Mouse (Mus musculus) natural killer cell, adult 2 months (primary cell): ENCODE results near the gene Cep135.

Experiments
- DNase-seq, 2 experiments: peaks; one replicate each; pipeline ENCODE4 v3.0.0; 2022; ENCODE audit warnings: low spot score in 2 of 2

Gene Cep135

DNA sequence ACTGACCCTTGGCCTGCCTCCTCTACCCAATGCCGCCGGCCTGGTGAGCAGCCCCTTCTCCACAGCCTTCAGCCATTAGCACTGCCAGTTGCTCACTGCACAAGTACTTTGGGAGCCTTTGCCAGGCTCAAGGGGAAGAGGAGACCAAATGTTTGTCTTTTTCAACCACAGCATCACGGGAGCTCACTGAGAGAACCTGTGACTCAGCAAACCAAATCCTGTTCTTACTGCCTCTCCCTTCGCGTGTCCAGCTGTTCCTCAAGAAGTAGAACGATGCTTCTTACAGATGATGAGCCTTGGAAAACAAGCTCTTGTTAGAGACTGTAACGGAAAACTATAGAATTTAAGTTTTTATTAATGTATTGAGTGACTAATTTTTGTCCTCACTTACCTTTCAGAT is 55.7 kb downstream of the Cep135 start:
- no peak for DNase-seq

DNA sequence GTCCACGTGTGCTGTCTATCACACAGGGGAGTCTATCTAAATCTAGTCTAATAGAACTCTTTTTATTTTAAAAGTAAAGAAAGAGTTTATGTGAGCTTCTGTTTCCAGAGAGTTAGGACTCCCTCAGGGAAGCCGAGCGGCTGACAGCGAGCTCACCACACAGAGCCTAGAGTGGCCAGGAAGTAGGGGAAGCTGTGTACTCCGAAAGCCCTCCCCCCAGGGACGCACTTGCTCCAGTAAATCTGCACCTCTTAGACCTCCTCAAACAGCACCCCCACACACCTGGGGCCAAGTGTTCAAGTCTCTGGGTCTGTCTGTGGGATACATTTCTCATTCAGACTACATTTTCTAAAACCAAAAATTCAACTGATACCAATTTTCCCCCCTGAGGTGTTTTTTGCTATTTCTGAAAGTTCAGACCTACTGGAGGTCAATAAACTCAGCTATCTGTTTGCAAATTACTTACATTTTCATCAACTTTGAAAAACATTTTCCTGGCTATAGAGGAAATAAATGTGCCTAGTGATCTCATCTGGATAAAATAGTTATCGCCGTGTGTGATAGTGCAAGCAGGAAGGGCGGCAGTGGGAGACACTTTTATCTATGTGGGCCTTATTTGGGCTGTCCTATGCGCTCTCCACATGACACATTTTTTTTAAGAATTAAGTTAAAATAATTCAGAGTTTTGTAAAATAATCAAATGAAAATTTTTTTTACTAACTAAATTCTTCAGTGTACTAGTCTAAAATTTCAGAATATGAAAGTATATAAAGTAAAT is 56.8 kb downstream of the Cep135 start:
- DNase-seq: no peak

DNA sequence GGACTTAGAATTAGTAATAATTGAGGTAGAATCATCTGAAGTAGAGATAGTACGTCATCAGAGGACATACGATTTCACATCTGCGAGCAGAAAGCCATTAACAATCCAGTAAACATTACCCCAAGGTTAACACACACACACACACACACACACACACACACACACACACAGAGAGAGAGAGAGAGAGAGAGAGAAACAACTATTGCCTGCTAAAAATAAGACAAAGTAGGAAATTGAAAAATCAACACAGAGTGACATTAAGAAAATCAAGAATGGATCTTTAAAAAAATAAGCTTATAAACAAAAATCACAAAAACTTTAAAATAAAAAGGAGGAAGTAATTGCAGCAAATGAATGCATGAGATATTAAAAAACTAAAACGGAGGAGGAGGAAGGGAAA is 61.4 kb downstream of the Cep135 start:
- DNase-seq: no peak

DNA sequence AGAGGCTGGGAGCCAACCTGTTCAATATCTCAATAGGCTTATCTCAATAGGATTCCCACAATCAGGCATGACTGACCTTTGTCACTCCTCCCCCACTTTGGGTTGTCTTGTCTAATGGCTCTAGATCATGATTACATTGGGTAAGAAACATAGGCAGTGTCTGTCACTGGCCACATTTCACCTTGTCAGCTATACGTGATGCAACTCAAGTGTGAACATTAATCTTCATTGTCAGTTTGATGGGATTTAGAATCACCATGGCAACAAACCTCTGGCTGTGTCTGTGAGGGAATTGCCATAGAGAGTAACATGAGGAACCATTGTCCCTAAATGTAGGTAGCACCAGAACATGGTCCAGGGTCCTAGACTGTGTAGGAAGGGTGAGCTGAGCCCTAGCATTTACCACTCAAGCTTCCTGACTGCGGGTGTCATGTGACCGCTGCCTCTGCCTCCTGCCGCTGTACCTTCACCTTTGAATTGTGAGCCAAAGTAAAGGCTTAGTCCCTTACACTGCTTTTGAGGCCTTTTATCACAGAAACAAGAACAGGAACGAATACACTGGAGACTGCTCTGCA is 62.7 kb downstream of the Cep135 start:
- DNase-seq: no peak

DNA sequence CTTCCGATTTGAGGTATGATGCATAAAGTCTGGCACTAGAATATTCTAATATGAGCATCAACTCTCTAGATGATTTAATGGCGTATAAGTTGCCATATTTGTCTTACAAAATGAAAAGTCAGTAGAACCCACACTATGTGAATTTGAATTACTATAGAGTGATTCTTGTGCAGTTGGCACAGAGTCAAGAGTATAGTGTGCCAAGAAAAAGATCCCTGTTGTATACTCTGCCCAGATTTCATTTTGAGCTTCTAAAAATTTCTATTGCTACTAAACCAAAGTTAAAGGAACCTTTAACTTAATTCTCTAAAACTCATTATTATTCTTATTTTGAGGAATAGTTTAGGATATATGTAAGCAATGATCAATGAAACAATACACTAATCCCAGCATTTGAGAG is 67.7 kb downstream of the Cep135 start, which contains the start of gene C530008M17Rik:
Gene C530008M17Rik (plus strand): TSS at position 301 of the 400 bp plus-strand sequence.
- DNase-seq: no peak

DNA sequence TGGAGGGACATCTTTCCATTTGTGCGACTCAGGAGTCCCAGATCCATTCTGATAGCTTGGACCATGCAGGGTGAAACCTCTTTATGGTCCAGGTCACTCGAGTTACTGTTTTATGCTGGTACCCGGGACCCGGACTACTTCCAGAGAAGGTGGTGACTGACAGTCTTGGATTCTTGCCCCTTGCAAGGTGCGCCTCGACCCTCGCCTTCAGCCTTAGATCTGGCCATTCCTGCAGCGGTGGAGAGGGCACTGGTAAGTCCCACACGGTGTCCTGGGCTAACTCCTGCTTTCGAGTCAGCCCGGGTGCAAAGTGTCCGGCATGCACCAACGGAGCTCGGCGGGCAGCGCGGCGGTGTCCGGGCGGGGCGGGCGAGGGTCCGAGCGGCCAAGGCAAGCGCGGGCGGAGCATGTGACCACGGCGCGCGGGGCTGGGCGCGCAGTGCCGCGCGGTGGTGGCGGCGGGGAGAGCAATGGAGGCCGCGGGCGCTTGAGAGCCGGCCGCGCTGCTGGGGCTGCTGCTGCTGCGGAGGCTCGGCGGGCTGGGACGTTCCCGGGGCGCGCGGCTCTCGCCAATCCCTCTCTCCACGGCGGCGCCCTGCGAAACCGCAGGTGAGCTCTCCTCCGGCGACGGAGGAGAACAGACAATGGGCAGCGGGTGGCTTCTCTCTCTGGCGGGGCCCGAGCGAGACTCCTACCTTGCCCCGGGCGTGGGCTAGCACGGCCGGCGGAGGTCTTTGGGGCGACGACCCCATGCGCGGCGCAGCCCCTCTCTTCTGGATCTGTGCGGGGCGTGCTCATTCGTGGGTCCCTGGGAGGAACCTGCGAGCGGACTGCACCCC is 69.0 kb downstream of the Cep135 start:
- no peak for DNase-seq

DNA sequence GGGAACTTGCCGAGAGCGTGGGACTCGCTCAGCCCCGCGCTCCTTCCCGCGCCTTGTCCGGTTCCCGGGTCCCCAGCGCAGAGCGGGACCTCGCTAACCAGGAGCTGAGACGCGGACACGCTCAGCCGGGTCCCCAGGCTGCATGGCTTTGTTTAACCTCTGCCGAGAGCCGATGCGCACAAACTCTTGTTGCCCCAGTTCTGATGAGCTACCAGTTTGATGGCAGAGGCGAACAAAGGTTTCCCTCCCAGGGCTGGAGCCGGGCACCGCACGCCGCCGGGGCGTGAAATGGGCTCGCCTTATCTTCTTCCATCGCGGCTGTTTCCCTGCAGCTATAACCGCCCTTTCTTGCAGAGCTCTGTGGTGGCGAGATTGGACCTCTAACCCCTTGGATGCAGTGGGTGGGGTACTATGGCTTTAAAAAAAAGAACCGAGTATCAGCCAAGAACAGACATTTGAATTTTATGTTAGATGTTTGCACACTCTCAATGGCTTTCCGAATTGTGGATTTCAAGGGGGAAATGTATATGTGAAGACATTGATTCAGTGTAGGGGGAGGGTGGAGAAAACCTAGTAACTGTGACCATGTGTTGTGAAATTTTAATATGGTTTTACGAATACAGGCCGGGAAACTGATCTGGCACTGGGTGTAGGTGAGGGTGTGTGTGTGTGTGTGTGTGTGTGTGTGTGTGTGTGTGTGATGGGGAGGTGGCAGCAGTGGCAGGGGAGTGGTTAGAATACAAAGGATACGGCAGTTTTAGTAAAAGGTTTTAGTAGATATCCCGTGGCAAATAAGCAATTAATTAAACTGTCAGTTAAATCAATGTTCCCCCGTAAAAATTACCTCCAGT is 69.8 kb downstream of the Cep135 start:
- no peak for DNase-seq

DNA sequence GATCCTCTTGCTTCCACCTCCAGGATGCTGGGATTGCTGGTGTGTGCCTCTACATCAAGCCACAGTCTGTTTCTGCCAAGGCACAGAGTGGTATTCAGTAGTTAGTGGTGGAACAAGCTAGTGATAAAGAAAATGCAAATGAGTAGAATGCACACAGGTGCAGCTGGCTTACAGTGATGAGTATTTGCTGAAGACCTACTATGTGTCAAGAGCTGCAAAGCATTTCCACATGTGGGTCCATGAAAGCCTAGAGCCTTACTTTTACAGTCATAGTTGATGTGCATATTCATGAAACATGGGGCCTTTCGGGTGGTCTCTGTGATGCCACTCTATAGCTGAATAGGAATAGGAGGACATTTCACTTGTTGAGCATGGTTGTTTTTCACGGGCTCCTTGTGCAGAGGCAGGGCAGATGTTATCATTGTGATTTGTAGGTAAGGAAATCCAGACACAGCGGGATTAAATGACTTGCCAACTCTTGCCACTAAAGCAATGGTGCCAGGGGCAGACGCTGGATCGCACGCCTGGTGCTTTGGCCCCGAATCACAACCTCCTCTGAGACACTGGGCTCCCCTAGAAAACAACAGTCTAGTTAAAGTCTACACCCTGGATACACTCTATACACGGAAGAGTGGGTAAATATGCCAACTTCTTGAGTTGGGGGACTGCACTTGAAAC is 71.6 kb downstream of the Cep135 start:
- no peak for DNase-seq

DNA sequence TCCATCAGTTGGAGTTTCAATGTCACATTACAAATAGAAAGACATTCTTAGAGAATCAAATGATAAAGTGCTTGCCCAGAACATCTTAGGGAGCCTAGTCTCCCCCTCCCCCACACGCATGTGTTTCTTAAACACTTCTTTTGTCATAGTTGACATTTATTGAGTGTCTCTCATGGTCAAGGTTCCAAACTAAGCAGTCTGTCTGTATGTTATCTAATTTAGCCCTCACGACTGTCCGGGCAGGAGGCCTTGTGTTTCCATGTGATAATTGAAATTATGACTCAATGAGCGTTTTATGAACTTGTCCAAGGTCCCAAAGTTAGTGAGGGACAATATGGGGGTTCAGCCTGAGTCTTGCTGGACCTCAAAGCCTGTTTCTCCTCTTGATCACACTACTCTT is 72.8 kb downstream of the Cep135 start:
- no peak for DNase-seq

DNA sequence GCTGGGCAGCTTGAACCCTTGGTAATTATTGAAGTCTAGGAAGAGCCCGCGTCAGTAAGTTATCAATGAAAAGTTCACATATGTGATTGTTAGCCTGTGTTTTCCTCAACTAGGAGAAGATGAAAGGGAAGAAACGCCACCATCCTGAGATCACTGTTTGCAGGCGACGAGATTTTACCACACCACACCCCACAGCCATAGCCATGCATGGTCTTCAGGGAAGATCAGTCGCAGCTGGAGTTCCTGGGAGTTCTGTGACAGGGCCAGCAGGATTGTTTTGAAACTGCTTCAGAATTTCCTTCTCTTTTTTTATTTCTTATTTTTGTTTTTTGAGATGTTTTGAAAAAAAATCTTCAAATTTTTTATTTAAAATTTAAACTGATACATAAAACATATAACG is 76.4 kb downstream of the Cep135 start:
- DNase-seq: no peak

DNA sequence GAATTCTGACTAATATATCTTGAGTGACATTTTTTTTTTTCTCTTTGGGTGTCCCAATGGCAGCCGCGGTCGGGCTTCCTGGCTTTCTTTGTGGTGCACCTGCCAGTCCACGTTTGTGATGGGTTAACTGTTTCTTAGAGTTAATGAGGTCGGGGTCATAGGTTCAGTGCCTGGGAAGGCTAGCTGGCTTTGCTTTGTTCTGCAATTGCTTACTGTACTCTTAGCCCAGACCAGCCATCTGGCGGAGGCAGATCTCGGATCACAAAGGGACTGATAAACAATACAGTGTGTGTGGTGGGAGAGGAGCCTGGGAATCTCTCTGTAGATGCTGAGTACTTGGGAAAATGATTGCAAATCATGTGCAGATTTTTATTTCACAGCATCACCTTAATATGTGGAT is 76.9 kb downstream of the Cep135 start:
- no peak for DNase-seq

DNA sequence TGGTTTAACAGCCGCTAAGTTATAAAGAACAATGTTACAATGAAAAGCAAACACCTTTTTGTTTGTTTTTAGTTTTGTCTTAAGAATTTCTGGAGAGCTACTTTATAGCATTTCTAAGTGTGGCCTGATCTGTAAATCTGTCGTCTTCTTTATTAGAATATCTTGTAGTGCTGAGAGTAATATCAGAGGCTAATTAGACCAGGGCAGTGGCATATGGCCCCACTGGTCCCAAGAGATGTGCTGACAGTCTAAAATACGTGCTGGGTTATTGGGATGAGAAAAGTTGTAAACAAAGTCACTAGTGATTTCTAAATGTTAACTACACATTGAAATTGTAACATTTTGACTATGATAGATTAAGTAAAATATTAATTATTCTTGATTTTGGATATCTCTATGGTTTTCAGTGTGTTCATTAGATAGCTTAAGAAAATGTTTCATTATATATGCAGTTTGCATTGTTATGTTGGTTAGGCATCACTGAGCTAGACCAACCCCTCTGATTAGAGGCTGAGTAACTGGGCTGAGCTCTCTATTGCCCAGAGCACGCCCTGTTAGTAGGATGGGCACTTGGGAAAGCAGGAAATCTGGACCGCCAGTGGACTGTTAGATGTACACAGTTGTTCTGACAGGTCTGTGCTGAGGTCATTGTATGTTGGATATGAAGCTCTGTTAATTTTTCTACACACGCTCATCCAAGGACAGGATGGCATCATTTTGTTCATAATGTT is 77.7 kb downstream of the Cep135 start:
- DNase-seq: no peak

DNA sequence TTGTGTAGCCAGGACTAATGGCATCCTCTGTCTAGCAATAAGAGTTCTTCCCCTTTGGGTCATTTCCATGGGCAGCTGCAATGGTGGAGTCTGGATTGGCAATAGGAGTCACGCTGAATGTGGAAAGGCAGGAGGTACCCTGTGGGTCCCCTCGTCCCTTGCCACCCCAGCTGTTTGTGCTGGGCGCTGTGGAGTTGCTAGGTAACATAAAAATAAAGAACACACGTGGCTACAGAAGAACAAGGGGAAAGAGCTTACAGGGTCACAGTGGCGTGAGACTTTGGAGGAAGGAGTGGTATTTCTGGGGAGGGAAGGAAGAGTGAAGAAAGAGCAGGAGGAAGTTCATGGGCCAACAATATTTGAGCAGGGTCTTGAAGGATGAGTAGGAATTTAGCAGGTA is 79.6 kb downstream of the Cep135 start:
- no peak for DNase-seq

DNA sequence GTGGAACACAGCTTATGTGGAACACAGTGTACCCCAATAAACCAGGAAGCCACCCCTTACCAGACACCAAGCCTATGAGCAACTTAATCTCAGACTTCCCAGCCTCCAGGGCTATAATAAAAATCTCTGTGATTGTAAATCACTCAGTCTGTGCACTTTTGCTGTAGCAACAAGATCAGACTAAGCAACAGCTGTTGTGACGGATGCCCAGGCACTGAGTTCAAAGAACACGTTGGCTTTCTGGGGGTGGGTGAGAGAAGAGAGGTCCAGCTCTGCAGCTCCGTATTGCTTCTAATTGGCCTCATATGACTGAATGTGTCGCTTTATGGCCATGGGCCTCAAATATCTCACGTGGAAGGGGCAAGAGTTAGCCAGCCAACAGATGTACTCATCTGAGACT is 80.0 kb downstream of the Cep135 start:
- no peak for DNase-seq

DNA sequence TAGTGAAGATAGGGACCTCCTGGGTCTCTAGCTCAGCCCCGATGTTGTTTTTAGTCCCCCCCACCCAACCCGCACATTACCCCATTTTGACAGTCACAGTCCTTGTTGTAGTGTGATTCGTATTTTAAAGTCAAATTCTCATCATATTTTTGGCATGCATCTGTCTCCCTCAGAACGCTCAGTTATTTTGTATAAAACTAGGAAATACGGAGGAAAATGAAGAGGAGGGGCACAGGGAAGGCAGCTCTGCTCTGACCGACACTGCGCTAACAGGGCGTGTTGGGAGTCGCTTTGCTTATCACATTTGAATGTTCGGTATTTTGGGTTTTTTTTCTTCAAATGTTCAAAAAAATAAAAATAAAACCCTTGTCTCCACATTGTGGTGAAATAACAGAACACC is 81.7 kb downstream of the Cep135 start:
- no peak for DNase-seq

DNA sequence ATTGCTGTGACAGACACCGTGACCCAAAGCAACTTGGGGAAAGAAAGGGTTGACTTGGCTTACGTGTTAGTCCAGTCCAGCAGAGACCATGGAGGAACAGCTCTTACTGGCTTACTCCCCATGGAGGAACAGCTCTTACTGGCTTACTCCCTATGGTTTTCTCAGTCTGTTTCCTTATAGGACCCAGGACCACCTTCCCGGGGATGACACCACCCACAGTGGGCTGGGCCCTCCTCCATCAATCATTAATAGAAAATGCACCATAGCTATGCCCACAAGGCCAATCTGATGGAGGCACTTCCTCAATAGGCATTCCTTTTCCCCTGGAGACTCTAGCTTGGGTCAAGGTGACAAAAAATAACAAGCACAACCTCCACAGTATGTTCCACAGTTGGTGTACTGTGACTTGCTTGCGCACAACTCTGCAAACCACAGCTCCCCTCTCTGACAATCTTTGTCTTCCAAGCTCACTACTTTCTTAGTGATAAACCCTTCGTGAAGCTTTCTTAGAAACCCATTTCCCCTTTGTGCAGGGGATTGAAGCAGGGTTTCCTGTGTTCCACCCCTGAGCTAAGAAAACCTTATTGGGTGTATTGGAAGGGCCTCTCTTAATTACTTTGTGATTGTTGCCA is 85.6 kb downstream of the Cep135 start:
- no peak for DNase-seq

DNA sequence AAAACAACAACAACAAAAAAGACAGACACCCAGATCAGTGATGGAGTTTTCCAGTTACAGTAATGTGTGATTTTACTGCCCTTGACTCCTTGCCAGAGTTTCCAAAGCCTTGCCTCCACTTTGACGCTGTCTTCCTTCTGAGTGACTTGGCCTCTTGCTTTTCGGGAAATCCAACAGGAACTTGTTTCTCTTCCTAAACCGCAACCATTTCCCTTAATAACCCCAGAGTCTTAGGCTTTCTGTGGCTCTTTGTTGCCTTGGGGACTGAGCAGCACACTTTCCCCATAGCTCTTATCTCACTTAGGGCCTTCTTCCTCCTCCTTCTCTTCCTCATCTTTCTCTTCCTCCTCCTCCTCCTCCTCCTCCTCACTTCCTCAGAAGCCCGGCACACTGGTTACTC is 86.9 kb downstream of the Cep135 start:
- DNase-seq: no peak

DNA sequence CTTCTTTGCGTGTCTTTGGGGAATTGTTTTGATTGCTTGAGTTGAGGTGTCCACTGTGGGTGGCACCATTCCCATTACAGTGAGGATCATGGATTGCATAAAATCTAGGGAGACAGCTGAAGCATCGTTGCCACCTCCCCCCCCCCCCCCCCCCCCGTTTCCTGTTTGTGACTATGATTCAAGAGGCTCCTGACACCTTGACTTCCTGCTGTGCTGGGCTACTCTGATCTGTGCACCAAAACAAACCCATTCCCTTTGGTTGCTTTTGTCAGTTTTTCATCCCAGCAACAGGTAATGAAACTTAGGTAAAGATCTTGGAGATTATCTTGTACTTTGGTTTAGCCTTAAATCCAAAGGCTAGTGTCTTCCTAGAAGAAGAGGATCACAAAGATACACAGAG is 92.5 kb downstream of the Cep135 start:
- no peak for DNase-seq

DNA sequence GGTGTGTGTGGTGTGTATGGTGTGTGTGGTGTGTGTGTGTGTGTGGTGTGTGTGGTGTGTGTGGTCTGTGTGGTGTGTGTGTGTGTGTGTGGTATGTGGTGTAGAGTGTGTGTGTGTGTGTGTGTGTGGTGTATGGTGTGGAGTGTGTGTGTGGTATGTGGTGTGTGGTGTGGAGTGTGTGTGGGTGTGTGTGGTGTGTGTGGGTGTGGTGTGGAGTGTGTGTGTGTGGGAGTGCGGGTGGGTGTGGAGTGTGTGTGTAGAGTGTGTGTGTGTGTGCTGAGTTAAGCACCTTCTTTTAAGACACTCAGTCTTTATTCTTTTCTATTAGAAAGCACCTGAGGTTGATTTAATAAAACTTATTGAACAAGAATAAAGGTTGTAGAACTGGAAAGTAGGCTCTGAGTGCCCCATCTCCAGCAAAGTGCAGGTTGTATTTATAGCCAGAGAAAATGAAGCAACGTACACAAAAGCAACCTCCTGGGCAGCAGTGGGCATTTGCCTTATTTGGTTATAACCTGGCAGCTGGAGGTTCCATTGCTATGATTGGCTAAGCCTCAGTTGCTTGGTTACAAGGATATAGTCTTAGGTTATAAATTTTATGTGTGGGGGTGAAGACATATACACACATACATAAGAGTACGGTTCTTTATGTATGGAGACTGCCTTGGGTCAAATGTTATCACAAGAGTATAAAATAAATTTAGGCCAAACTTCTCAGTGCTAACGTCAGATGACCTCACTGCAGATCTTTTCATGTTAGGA is 93.6 kb downstream of the Cep135 start:
- no peak for DNase-seq
